Mouse (Mus musculus) right cerebral cortex, postnatal 14 days (tissue): Measurements from ENCODE around the gene Smurf2.

Experiments used
- DNase-seq: peaks from one replicate; pipeline ENCODE4 v3.0.0; 2022

The Smurf2 gene

GRCm38 (mm10) chr11:106770195-106770974 lies 150.1 kb downstream of the Smurf2 start:
- peak; percentile 30 for DNase-seq
